Comparison of ENCODE assay signal across 9 mouse cellular contexts in the genomic region with DNA sequence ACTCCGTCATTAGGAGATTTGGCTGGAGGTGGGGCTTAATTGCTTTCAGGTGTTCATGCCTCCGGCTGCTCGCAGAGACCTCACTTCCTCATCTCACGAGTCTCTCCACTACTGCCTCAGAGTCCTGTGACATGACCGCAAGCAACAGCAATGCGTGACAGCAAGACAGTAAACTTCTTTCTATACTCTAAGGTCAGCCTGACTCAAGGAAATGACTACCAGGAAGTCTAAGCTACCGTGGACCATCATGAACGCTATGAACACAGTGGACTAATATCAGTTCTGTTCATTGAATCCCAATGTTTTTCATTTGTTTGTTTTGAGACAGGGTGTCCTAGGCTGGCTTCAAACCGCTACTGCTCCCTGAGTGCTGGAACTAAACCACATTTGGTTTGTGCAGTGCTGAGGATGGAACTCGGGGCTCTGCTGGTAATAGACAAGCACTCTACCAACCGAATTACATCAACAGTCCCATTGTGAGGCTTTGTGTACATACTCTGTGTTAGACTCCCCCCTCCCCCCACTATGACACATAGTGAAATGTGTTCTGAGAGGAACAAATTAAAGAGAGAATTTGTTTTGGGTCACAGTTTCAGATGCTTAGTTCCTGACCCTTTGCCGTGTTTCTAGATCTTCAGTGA. TPM values are rescaled to one million over a fixed set of nuclear protein-coding genes. Genes with fewer than 3 reads are reported as not detected.
DNase-seq lines count a peak whose midpoint lies in the region; ATAC-seq and TF ChIP-seq lines count a peak whose summit lies in the region.
"Had no signal": no experiment of that assay in that cellular context is flagged by ENCODE, and none has a peak within 500 bp of the region (broad histone marks: within the 10 kb centered on the region; RNA-seq: fewer than 3 reads in every experiment).

No protein-coding gene starts in this region.

- ATAC-seq in liver, postnatal 0 days = no peak
- ATAC-seq in stomach, postnatal 0 days (ENCODE audit: low FRiP score, low TSS enrichment) = no peak

- peaks cover 25% of the 10 kb centered on the region; the same call in 1 of the 2 replicates for H3K4me1 ChIP-seq in heart, embryonic 10.5 days
- peaks cover 2% of the 10 kb centered on the region; the same call in 1 of the 2 replicates for H3K4me1 ChIP-seq in cortical plate, adult 2 months (ENCODE audit: control insufficient read depth, insufficient read depth, low read length)
- H3K4me1 ChIP-seq in liver, postnatal 0 days (ENCODE audit: insufficient read depth) = peaks cover 39% of the 10 kb centered on the region
- H3K4me1 ChIP-seq in stomach, postnatal 0 days (replicated peaks; ENCODE audit: control insufficient read depth, insufficient read depth) = no peaks in the 10 kb centered on the region

- H3K4me2 ChIP-seq in liver, postnatal 0 days (ENCODE audit: low read depth, low read length) = peak overlapping the region; percentile 59
- H3K4me2 ChIP-seq in stomach, postnatal 0 days (replicated peaks; ENCODE audit: low read depth) = no peak overlapping the region

- peaks cover 3% of the 10 kb centered on the region; the same call in 1 of the 2 replicates for H3K9me3 ChIP-seq in heart, embryonic 10.5 days
- H3K9me3 ChIP-seq in liver, postnatal 0 days (ENCODE audit: low read length) = no peaks in the 10 kb centered on the region
- no peaks in the 10 kb centered on the region for H3K9me3 ChIP-seq in stomach, postnatal 0 days (ENCODE audit: control insufficient read depth, low read length)

- no peak for DNase-seq in heart, embryonic 10.5 days (ENCODE audit: low spot score)
- no peak for DNase-seq in heart, postnatal 25 days (ENCODE audit: low spot score)
- peak; percentile 52 for DNase-seq in liver, postnatal 0 days
- no peak for DNase-seq in stomach, postnatal 0 days (ENCODE audit: low spot score)
- DNase-seq in urinary bladder, postnatal 4 days (ENCODE audit: low spot score in 2 of 2) = no peak
- DNase-seq in ovary, postnatal 14 days (ENCODE audit: low spot score) = no peak
- no peak for DNase-seq in gastrocnemius, adult 8-10 months (ENCODE audit: low spot score in 2 of 2)

- peak overlapping the region; percentile 12; the same call in 1 of the 2 replicates for H3K9ac ChIP-seq in liver, postnatal 0 days (replicated peaks)
- no peak overlapping the region for H3K9ac ChIP-seq in stomach, postnatal 0 days (ENCODE audit: low read length)

- TF ChIP-seq POLR2A in cortical plate, adult 2 months (IDR thresholded peaks at IDR 0.05; ENCODE audit: extremely low read depth, insufficient read depth, low read length) = no peak

- no peak for TF ChIP-seq CTCF in cortical plate, adult 2 months (IDR thresholded peaks at IDR 0.05; ENCODE audit: extremely low read depth, insufficient read depth, low read length)
- no peak for TF ChIP-seq CTCF in liver, postnatal 0 days (IDR thresholded peaks at IDR 0.05; ENCODE audit: low read depth)
- TF ChIP-seq CTCF in stomach, postnatal 0 days (IDR thresholded peaks at IDR 0.05; ENCODE audit: low read depth) = no peak

- WGBS in heart, embryonic 10.5 days = 68% methylated on average over 12 of the region's 12 CpGs
- 23% methylated on average over 12 of the region's 12 CpGs for WGBS in liver, postnatal 0 days (ENCODE audit: insufficient replicate concordance)
- WGBS in stomach, postnatal 0 days = 56% methylated on average over 12 of the region's 12 CpGs

- peaks cover 4% of the 10 kb centered on the region; the same call in 1 of the 2 replicates for H3K27me3 ChIP-seq in heart, embryonic 10.5 days (ENCODE audit: insufficient read depth, poor library complexity, severe bottlenecking)
- H3K27me3 ChIP-seq in liver, postnatal 0 days (ENCODE audit: insufficient read depth, low read length) = no peaks in the 10 kb centered on the region
- H3K27me3 ChIP-seq in stomach, postnatal 0 days (ENCODE audit: control insufficient read depth, insufficient read depth, low read length) = no peaks in the 10 kb centered on the region

- 0 out of 2 replicates have a peak, but pooled peaks have one; percentile 27 for TF ChIP-seq EP300 in liver, postnatal 0 days (IDR thresholded peaks at IDR 0.05; ENCODE audit: low read depth)
- TF ChIP-seq EP300 in stomach, postnatal 0 days (optimal IDR thresholded peaks at IDR 0.05) = no peak

- H3K36me3 ChIP-seq in heart, embryonic 10.5 days = no peaks in the 10 kb centered on the region
- H3K36me3 ChIP-seq in liver, postnatal 0 days (replicated peaks; ENCODE audit: insufficient read depth, low read length) = no peaks in the 10 kb centered on the region
- H3K36me3 ChIP-seq in stomach, postnatal 0 days (ENCODE audit: control insufficient read depth, insufficient read depth, low read length) = no peaks in the 10 kb centered on the region

- H3K4me3 ChIP-seq in heart, embryonic 10.5 days = no peak overlapping the region
- H3K4me3 ChIP-seq in cortical plate, adult 2 months (ENCODE audit: insufficient read depth, low read length) = no peak overlapping the region
- H3K4me3 ChIP-seq in liver, postnatal 0 days (ENCODE audit: low read depth, low read length) = peak overlapping the region; percentile 21
- no peak overlapping the region for H3K4me3 ChIP-seq in stomach, postnatal 0 days (ENCODE audit: low read depth, low read length)

- intact Hi-C loops in heart, postnatal 25 days (cut with DNase I) = no loop called here

- H3K27ac ChIP-seq in heart, embryonic 10.5 days = peak overlapping the region; percentile 33
- H3K27ac ChIP-seq in cortical plate, adult 2 months (ENCODE audit: insufficient read depth, low read length) = 0 out of 2 replicates have a peak overlapping the region, but pooled peaks have one; percentile 46
- H3K27ac ChIP-seq in liver, postnatal 0 days (ENCODE audit: low read depth) = peak overlapping the region; percentile 96
- H3K27ac ChIP-seq in stomach, postnatal 0 days (replicated peaks) = 0 out of 2 replicates have a peak overlapping the region, but pooled peaks have one; percentile 30

RNA-seq across cellular contexts. Expression of a gene that starts 40.3 kb away (rescaled TPM):
- 0.07 and 0.35 TPM in 2 replicates for polyA plus RNA-seq in heart, embryonic 10.5 days (2016; fragmentation: Nextera tagmentation; extraction: Ambion mirVana)
- 1 to 10 TPM; 1.1 to 1.3 TPM for total RNA-seq in heart, postnatal 25 days (2021)
- polyA plus RNA-seq in cortical plate, adult 2 months (2012; rRNA removed) = 0.33 and 0.34 TPM in 2 replicates
- 2.9 and 3.0 TPM in 2 replicates for polyA plus RNA-seq in liver, postnatal 0 days (2015; fragmentation: Nextera tagmentation; extraction: Ambion mirVana)
- polyA plus RNA-seq in stomach, postnatal 0 days (2015; fragmentation: Nextera tagmentation; extraction: Ambion mirVana) = 3.9 TPM in 2 replicates
- total RNA-seq in gastrocnemius, adult 8-10 months (2022) = under 1 TPM in 2 of 4 experiments, not detected in 2; 0.09 to 0.21 TPM

RNA-seq across cellular contexts. Expression of a gene that starts 50.0 kb away (rescaled TPM):
- 0.12 TPM in 1 of 2 replicates, not detected in the other for polyA plus RNA-seq in heart, embryonic 10.5 days (2016; fragmentation: Nextera tagmentation; extraction: Ambion mirVana)
- not detected for total RNA-seq in heart, postnatal 25 days (2021)
- 0.10 and 0.13 TPM in 2 replicates for polyA plus RNA-seq in cortical plate, adult 2 months (2012; rRNA removed)
- 0.09 TPM in 1 of 2 replicates, not detected in the other for polyA plus RNA-seq in liver, postnatal 0 days (2015; fragmentation: Nextera tagmentation; extraction: Ambion mirVana)
- polyA plus RNA-seq in stomach, postnatal 0 days (2015; fragmentation: Nextera tagmentation; extraction: Ambion mirVana) = not detected in 2 replicates
- not detected for total RNA-seq in gastrocnemius, adult 8-10 months (2022)
- polyA plus RNA-seq: lung, embryonic 16.5 days had no signal

Comparison
In these comparisons a context has a peak if more than half of its experiments do, and no peak if none do; other contexts are left out.
1. H3K27ac ChIP-seq: peak in every context shown above with its lines; median percentile 96 in liver, postnatal 0 days; 46 in cortical plate, adult 2 months; 33 in heart, embryonic 10.5 days; 30 in stomach, postnatal 0 days.